Mouse (Mus musculus): Measurements from ENCODE around the gene Zfp318. TPM values are rescaled to one million over a fixed set of nuclear protein-coding genes. Genes with fewer than 3 reads are reported as not detected.

The Zfp318 gene
- polyA plus RNA-seq, 1 experiment from 2014 or later, result 5.4 TPM

DNA sequence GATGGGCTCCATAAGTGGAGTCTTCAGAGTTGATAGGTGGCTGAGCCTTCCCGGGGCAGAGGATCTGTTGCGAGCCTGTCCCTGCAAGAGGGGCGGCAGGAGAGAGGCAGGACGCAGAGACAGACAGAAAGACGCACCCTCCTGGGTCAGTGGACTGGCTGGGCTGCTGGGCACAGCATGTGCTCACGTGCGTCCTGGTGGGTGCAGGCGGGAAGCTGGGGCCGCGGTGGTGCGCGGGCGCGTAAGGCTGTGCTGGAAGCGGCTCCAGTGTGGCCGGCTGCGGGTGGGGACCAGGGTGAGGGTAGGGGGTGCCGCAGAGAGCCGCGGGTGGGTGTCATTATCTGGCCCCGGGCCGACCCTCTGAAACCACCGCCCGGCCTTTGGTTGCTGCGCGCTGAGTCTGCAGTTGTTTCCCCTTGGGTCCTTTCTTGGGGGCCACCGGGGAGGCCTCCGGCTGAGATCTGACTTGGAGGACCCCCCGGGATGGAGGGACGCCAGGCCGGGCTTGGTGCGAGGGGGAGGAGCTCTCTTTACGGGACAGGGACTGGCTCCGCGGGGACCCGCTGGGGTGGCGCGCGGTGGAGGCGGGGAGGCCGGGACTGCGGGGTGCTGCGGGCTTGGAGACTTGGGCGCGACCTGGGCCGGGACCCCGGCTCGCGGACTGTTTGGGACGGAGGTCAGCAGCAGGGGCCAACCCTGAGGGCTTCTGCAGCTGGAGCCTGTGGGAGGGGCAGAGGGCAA, 61.5 kb downstream of the Zfp318 start:
- DNase-seq (ENCODE audit: low spot score), result no peak

GRCm38 (mm10) chr17:46446264-46446663, 62.7 kb downstream of the Zfp318 start:
- DNase-seq (ENCODE audit: low spot score), result no peak

GRCm38 (mm10) chr17:46452683-46453082, 69.2 kb downstream of the Zfp318 start:
- no peak for DNase-seq (ENCODE audit: low spot score)

GRCm38 (mm10) chr17:46453302-46453948, 69.9 kb downstream of the Zfp318 start:
- no peak for DNase-seq (ENCODE audit: low spot score)

DNA sequence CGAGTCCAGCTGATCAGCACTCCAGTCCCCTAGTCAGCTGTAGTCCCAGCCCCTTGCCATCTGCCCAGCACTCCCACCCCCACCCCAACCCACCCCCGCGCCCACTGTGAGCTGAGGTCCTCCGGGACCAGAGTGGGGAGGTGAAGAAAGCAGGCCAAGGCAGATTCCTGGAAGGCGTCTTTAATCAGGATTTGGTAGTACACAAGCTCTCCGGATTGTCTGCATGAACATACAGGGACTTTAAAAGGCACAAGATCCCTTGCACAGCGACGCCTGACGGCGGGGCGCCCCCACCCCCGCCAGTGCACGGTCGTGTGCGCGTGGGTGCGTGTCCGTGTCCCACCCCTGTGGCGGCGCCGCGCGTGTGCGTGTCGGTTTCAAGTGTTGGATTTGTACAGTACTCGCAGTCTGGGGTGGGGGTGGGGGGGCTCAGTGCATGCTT, 70.5 kb downstream of the Zfp318 start:
- no peak for DNase-seq (ENCODE audit: low spot score)

GRCm38 (mm10) chr17:46454539-46454938, 71.0 kb downstream of the Zfp318 start:
- no peak for DNase-seq (ENCODE audit: low spot score)

DNA sequence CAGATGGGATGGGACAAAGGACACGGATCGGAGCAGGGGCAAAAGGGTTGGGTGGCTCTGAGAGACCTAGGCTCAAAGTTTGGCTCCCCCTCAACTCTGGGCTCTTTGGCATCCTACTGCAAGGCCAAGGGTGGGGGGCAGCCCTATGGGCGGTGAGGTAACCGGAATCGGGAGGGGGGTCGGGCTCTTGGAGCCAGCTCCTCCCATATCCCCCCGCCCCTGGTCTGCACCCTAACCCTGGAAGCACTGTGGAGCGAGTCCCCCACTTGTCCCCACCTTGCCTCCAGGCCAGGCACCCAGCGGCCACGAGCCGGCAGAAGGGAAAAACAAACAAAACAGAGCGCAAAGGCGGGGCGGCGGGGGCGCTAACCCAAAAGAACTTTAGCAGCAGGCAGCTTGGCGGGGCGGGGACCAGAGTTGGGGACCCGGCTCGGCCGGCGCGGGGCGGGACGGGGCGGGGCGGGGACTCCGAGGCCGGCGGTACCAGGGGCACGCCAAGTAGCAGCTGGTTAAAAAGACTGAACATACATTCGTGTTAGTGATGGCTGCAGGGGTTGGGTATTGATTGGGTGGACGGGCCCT, 71.7 kb downstream of the Zfp318 start:
- DNase-seq (ENCODE audit: low spot score), result no peak

DNA sequence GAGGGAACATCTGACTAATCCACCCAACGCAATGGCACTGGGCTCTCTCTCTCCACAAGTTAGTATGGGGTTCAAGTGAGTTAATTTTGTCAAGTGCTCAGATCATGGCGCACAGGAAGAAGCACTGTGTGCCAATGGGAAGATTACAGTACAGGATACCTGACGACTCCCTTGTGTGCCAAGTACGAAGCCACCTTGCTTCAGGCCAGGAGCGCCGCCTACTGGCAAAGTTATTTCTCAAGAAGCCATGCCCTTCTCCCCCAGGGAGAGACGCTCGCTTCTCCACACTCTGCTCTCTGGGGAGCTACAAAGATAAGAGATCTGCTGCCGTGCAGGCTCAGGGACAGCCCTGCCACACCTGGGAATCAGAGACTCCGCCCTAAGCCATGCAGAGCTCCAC, 74.3 kb downstream of the Zfp318 start:
- peak; percentile 53 for DNase-seq (ENCODE audit: low spot score)

- DNase-seq (ENCODE audit: low spot score), result no peak
These were observed 74.9 kb downstream of the Zfp318 start for GRCm38 (mm10) chr17:46458439-46458838.

DNA sequence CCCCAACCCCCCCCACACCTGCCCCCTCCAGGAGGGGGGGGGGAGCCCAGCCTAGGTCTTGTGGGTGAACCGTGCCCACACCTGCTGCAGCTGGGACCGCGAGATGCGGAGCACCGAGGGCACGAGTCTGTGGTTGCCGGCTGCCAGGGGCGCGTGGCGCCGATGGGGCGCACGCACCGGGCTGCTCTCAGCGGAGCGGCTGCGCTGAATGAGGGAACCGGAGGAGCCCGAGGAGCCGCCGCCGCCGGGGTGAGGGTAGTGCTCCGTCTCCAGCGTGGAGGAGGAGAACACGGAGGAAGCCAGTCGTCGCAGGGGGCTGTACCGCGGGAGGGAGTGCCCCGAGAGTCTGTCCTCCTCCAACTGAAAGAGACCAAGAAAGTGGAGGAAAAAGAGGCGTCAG, 77.1 kb downstream of the Zfp318 start:
- no peak for DNase-seq (ENCODE audit: low spot score)

- DNase-seq (ENCODE audit: low spot score), result no peak
These were observed 77.8 kb downstream of the Zfp318 start for GRCm38 (mm10) chr17:46461347-46461746.

GRCm38 (mm10) chr17:46462226-46462625, 78.7 kb downstream of the Zfp318 start:
- no peak for DNase-seq (ENCODE audit: low spot score)

DNA sequence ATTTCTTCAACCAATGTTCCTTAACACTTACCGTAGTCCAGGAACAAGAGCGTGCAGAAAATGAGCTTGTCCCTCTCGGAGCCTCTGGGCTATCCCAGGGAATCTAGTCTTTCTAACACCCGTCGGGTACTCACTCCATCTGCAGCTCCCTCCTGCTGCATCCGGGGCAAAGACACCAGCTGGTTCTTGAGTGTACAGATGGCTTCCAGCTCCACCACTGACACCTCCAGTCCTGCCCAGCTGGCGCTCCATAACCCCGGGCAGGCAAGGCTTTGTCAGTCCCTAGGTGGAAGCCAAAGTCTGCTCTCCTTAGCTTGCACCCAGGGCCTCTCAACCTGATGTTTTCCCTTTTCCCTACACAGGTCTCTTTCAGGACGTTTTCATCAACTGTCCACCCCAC, 84.3 kb downstream of the Zfp318 start:
- DNase-seq (ENCODE audit: low spot score), result no peak

Other genes starting within 250 kb of the Zfp318 start
- gene Rsph9, start 239.5 kb upstream of the Zfp318 start, polyA plus RNA-seq (2015; fragmentation: Nextera tagmentation; extraction: Ambion mirVana), result 2.0 and 2.7 TPM in 2 replicates
- gene Mad2l1bp, start 230.2 kb upstream of the Zfp318 start, polyA plus RNA-seq (2015; fragmentation: Nextera tagmentation; extraction: Ambion mirVana), result 61.6 and 62.3 TPM in 2 replicates
- gene Gtpbp2, start 222.7 kb upstream of the Zfp318 start, polyA plus RNA-seq (2015; fragmentation: Nextera tagmentation; extraction: Ambion mirVana), result 31.4 and 37.6 TPM in 2 replicates
- 21.5 and 24.0 TPM in 2 replicates for gene Polh, start 181.1 kb upstream of the Zfp318 start, polyA plus RNA-seq (2015; fragmentation: Nextera tagmentation; extraction: Ambion mirVana)
- 25.2 and 26.8 TPM in 2 replicates for gene Xpo5, start 180.9 kb upstream of the Zfp318 start, polyA plus RNA-seq (2015; fragmentation: Nextera tagmentation; extraction: Ambion mirVana)
- 69.4 and 71.2 TPM in 2 replicates for gene Polr1c, start 135.7 kb upstream of the Zfp318 start, polyA plus RNA-seq (2015; fragmentation: Nextera tagmentation; extraction: Ambion mirVana)
- gene Yipf3, start 135.7 kb upstream of the Zfp318 start, polyA plus RNA-seq (2015; fragmentation: Nextera tagmentation; extraction: Ambion mirVana), result 119 and 124 TPM in 2 replicates
- gene Lrrc73, start 130.2 kb upstream of the Zfp318 start, polyA plus RNA-seq (2015; fragmentation: Nextera tagmentation; extraction: Ambion mirVana), result 1.1 and 1.2 TPM in 2 replicates
- gene Tjap1, start 100.7 kb upstream of the Zfp318 start, polyA plus RNA-seq (2015; fragmentation: Nextera tagmentation; extraction: Ambion mirVana), result 26.8 and 27.6 TPM in 2 replicates
- gene Dlk2, start 86.3 kb upstream of the Zfp318 start, polyA plus RNA-seq (2015; fragmentation: Nextera tagmentation; extraction: Ambion mirVana), result 8.1 and 9.6 TPM in 2 replicates
- gene Abcc10, start 55.4 kb upstream of the Zfp318 start, polyA plus RNA-seq (2015; fragmentation: Nextera tagmentation; extraction: Ambion mirVana), result 3.5 and 4.0 TPM in 2 replicates
- gene Crip3, start 45.2 kb downstream of the Zfp318 start, polyA plus RNA-seq (2015; fragmentation: Nextera tagmentation; extraction: Ambion mirVana), result 294 and 308 TPM in 2 replicates
- 6.4 and 9.4 TPM in 2 replicates for gene Slc22a7, start 54.7 kb downstream of the Zfp318 start, polyA plus RNA-seq (2015; fragmentation: Nextera tagmentation; extraction: Ambion mirVana)
- 0.08 TPM in 1 of 2 replicates, not detected in the other for gene Ttbk1, start 103.9 kb downstream of the Zfp318 start, polyA plus RNA-seq (2015; fragmentation: Nextera tagmentation; extraction: Ambion mirVana)
- gene Dnph1, start 113.0 kb downstream of the Zfp318 start, polyA plus RNA-seq (2015; fragmentation: Nextera tagmentation; extraction: Ambion mirVana), result 28.3 and 33.7 TPM in 2 replicates
- 2.5 and 2.8 TPM in 2 replicates for gene Cul9, start 162.7 kb downstream of the Zfp318 start, polyA plus RNA-seq (2015; fragmentation: Nextera tagmentation; extraction: Ambion mirVana)
- gene Srf, start 172.4 kb downstream of the Zfp318 start, polyA plus RNA-seq (2015; fragmentation: Nextera tagmentation; extraction: Ambion mirVana), result 5.0 and 7.5 TPM in 2 replicates
- gene Ptk7, start 245.8 kb downstream of the Zfp318 start, polyA plus RNA-seq (2015; fragmentation: Nextera tagmentation; extraction: Ambion mirVana), result 24.7 and 25.1 TPM in 2 replicates

Data from thymus, postnatal 0 days (tissue).